Mouse (Mus musculus): ENCODE data around the gene Slc30a10. TPM values are rescaled to one million over a fixed set of nuclear protein-coding genes. Genes with fewer than 3 reads are reported as not detected.

Slc30a10 gene
- polyA plus RNA-seq, 1 experiment from 2014 or later = 0.86 TPM

DNA sequence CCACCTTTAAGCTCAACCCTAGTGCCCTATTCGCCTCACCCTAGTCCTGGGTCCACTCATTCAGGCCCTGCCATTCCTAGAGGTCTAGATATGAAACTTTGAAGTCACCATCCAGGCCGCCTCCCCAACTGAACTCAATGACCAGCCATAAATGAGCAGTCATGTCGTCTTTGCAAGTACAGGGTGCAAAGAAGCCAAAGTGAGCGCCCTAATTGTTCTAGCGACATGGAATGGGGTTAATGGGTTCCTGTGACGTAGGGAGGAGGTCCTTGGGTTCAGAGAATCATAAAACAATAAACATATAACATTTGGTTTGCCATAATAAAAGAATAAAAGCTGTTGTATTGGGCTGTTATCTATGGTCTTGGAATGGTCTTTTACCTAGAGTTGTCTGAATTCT, 47.9 kb downstream of the Slc30a10 start:
- no peak for DNase-seq (ENCODE audit: low spot score)
- Histone ChIP-seq H3K27me3 (ENCODE audit: low read depth, poor library complexity, severe bottlenecking) (no peaks in the 10 kb centered on the region), H3K4me1 (no peaks in the 10 kb centered on the region), H3K36me3 (no peaks in the 10 kb centered on the region), H3K9me3 (replicated peaks) (no peaks in the 10 kb centered on the region), H3K4me3 (no peak overlapping the region), H3K27ac (no peak overlapping the region)
- WGBS = 55% methylated on average over 6 of the region's 6 CpGs

DNA sequence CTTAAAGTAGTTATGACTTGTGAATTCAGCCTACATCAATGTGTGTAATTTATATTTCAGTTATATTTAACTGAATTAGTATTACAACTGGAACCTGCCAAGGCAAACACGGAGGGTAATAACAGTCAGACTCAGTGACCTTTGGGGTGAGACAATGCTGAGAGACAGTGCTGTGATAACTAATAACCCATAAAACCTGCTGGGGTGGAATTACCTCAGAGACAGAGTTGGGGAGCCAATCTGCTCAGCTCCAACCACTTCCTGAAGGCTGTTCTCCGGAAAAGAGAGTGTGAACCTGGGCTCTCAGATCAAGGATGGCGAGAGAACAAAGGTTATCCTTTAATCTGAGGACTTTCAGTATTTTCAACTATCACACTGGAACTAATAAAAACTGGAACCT, 54.4 kb downstream of the Slc30a10 start:
- no peaks in the 10 kb centered on the region for H3K27me3 ChIP-seq (ENCODE audit: low read depth, poor library complexity, severe bottlenecking)
- no peaks in the 10 kb centered on the region for H3K4me1 ChIP-seq
- no peak for DNase-seq (ENCODE audit: low spot score)
- no peaks in the 10 kb centered on the region for H3K9me3 ChIP-seq (replicated peaks)
- no peak overlapping the region for H3K27ac ChIP-seq
- no peaks in the 10 kb centered on the region for H3K36me3 ChIP-seq
- WGBS = 76% methylated on average over 3 of the region's 3 CpGs
- no peak overlapping the region for H3K4me3 ChIP-seq

DNA sequence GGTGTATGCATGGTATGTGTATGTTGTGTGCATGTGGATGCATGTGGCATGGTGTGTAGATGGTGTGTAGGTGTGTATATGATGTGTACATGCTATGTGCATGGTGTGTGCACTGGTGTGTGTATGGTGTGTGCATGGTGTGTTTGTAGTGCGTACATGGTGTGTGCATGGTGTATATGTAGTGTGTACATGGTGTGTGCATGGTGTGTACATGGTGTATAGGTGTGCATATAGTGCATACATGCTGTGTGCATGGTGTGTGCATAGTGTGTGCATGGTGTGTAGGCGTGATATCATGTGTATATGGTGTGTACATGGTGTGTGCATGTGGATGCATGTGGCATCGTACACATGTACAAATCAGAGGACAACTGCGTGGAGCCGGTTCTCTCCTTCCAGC, 56.7 kb downstream of the Slc30a10 start:
- Histone ChIP-seq H3K9me3 (replicated peaks) (no peaks in the 10 kb centered on the region), H3K4me1 (peaks cover 6% of the 10 kb centered on the region; the same call in 1 of the 2 replicates), H3K36me3 (no peaks in the 10 kb centered on the region), H3K27ac (no peak overlapping the region), H3K4me3 (no peak overlapping the region), H3K27me3 (ENCODE audit: low read depth, poor library complexity, severe bottlenecking) (no peaks in the 10 kb centered on the region)
- WGBS = 90% methylated on average over 5 of the region's 5 CpGs
- no peak for DNase-seq (ENCODE audit: low spot score)

DNA sequence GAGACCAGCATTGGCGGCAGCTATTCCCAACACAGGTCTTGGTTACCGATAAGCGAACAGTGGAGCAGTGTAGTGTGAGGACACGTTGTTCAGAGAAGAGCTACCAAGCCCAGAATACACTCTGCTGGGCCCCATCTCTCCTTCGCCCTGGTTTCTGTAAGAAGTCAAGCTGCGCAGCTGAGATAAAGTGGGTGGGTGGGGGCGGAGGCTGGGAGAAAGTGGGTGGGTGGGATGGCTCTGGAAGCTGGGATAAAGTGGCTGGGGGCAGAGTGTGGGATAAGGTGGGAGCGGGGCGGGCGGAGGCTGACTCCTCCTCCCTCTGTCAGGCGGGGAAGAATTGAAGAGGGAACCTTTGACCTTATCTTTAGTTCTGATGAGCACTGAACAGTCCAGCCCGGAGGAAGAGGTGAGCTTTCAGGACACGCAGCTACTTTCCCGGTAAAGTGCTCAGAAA, 60.9 kb downstream of the Slc30a10 start:
- no peak overlapping the region for H3K27ac ChIP-seq
- no peak for DNase-seq (ENCODE audit: low spot score)
- no peaks in the 10 kb centered on the region for H3K9me3 ChIP-seq (replicated peaks)
- H3K4me3 ChIP-seq = no peak overlapping the region
- H3K27me3 ChIP-seq (ENCODE audit: low read depth, poor library complexity, severe bottlenecking) = no peaks in the 10 kb centered on the region
- no peaks in the 10 kb centered on the region for H3K36me3 ChIP-seq
- peaks cover 18% of the 10 kb centered on the region for H3K4me1 ChIP-seq
- WGBS = 62% methylated on average over 14 of the region's 14 CpGs

DNA sequence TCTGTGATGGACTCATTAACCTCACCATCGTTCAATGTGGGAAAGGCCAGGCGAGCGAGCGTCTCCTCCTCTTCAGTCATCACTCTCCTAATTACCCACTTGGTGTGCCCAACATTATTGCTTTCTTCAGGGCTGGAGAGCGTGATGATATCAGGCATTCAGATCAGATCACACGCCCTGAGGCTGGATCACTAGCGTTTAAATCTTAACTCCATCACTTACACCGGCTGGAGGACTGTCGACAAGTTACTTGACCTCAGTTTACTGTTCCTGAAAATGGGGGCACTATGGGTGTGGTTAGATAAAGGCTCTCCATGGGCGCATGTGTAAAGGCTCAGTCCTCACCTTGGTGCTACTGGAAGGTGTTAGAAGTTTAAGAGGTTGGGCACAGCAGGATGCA, 61.4 kb downstream of the Slc30a10 start:
- Histone ChIP-seq H3K27me3 (ENCODE audit: low read depth, poor library complexity, severe bottlenecking) (no peaks in the 10 kb centered on the region), H3K36me3 (no peaks in the 10 kb centered on the region), H3K4me3 (no peak overlapping the region), H3K4me1 (peaks cover 18% of the 10 kb centered on the region), H3K27ac (no peak overlapping the region), H3K9me3 (replicated peaks) (no peaks in the 10 kb centered on the region)
- DNase-seq (ENCODE audit: low spot score) = no peak
- 53% methylated on average over 10 of the region's 10 CpGs for WGBS

DNA sequence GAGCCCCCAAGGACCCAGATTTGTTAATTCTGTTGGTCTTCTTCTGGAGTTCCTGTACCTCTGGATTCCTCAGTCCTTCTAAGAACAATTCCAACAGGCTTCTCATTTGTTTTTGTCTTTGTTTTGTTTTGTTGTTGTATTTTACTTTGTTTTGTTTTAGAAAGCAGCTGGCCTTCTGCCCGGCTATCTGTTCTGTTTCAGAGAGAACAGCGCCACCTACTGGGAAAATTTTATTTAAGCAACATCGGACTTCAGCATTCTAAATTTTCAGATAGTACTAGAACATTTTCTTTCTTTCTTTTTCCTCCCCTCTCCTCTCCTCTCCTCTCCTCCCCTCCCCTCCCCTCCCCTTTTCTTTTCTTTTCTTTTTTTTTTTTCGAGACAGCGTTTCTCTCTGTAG, 62.9 kb downstream of the Slc30a10 start:
- Histone ChIP-seq H3K27me3 (ENCODE audit: low read depth, poor library complexity, severe bottlenecking) (no peaks in the 10 kb centered on the region), H3K9me3 (replicated peaks) (no peaks in the 10 kb centered on the region), H3K4me1 (peaks cover 18% of the 10 kb centered on the region), H3K36me3 (no peaks in the 10 kb centered on the region), H3K4me3 (no peak overlapping the region), H3K27ac (peak overlapping the region; percentile 50; the same call in 1 of the 2 replicates)
- 12% methylated on average over 3 of the region's 5 CpGs for WGBS
- DNase-seq (ENCODE audit: low spot score) = no peak

Other genes starting within 250 kb of the Slc30a10 start
- gene Iars2, start 125.5 kb upstream of the Slc30a10 start, polyA plus RNA-seq (2016; fragmentation: Nextera tagmentation; extraction: Ambion mirVana) = 27.8 and 28.0 TPM in 2 replicates
- 30.6 and 38.7 TPM in 2 replicates for gene Bpnt1, start 122.7 kb upstream of the Slc30a10 start, polyA plus RNA-seq (2016; fragmentation: Nextera tagmentation; extraction: Ambion mirVana)
- 149 and 161 TPM in 2 replicates for gene Eprs, start 91.8 kb upstream of the Slc30a10 start, polyA plus RNA-seq (2016; fragmentation: Nextera tagmentation; extraction: Ambion mirVana)